Mouse (Mus musculus) myocyte (in vitro differentiated cells): ENCODE measurements around the gene Klhdc8a.

Source experiments
- E2F4 ChIP-seq: IDR thresholded peaks from one replicate; pipeline ENCODE4 v1.6.1; 2011; ENCODE audit warnings: mild to moderate bottlenecking, control low read depth, moderate library complexity; ENCODE audit not compliant: insufficient read depth
- MAX ChIP-seq: IDR thresholded peaks from one replicate; pipeline ENCODE4 v1.6.1; 2011; ENCODE audit warnings: low read depth, mild to moderate bottlenecking, control low read depth
- POLR2A ChIP-seq: IDR thresholded peaks from one replicate; pipeline ENCODE4 v1.6.1; 2011; ENCODE audit warnings: low read depth, mild to moderate bottlenecking, control low read depth, moderate library complexity; ENCODE audit not compliant: insufficient read length
- POLR2AphosphoS2 ChIP-seq: IDR thresholded peaks from one replicate; pipeline ENCODE4 v1.6.1; 2011; ENCODE audit warnings: low read depth, control low read depth; ENCODE audit not compliant: insufficient read length
- TCF12 ChIP-seq: IDR thresholded peaks from one replicate; pipeline ENCODE4 v1.6.1; 2011; ENCODE audit warnings: mild to moderate bottlenecking, control low read depth; ENCODE audit not compliant: poor library complexity, insufficient read depth, severe bottlenecking
- USF1 ChIP-seq: IDR thresholded peaks from one replicate; pipeline ENCODE4 v1.6.1; 2011; ENCODE audit warnings: low read depth, mild to moderate bottlenecking, control low read depth, moderate library complexity

DNA sequence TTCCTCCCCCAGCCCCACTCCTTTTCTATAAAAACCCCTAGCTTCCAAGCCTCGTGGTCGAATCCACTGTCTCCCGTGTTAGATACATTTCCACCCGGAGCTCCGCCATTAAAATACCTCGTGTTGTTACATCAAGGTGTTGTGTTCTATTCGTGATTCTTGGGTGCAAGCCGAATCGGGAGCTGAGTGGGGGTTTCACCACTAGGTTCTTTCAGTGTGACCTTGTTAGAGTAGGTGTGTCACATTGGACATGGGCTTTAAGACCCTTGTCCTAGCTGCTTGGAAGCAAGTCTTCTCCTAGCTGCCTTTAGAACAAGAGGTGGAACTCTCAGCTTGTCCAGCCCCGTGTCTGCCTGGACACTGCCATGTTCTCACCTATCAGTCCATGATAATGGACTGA lies 32.5 kb upstream of the Klhdc8a start:
- TF ChIP-seq POLR2AphosphoS2 (no peak), POLR2A (no peak), MAX (no peak), TCF12 (no peak), E2F4 (no peak), USF1 (no peak)
